In the genomic region with DNA sequence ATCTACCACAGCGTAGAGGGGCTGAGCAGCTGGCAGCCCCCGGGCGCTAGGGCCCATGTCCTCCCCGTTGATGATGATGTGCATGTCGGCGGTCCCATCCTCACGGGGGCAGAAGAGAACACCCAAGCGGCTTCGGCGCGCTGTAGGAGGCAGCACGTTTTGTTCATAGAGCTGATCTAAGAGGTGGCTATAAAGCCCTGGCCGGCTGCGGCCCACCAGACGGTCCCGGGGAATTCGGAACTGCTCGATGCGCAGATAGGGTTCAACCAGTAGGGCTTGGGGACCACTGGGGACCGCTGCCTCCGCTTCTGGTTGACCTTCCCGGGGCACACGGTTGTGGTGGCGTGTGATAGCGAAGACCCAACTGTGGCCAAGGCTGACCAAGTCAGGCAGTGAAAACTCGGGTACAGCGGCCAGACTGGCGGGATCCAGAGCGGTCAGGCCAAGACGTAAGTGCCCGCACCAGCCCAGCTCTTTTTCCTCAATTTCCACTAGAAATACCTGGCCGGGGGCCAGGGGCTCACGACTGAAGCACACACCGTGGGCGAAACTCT, we compare ENCODE assay signal across 8 mouse cellular contexts. TPM values are rescaled to one million over a fixed set of nuclear protein-coding genes. Genes with fewer than 3 reads are reported as not detected.
DNase-seq lines count a peak whose midpoint lies in the region; ATAC-seq lines count a peak whose summit lies in the region.

A gene (plus strand): TSS at position 126 of the 554 bp plus-strand sequence.

- H3K9me3 ChIP-seq in embryonic facial prominence, embryonic 15.5 days (replicated peaks): no peaks in the 10 kb centered on the region
- H3K9me3 ChIP-seq in limb, embryonic 13.5 days: no peaks in the 10 kb centered on the region
- no peaks in the 10 kb centered on the region for H3K9me3 ChIP-seq in midbrain, embryonic 15.5 days

- H3K4me3 ChIP-seq in embryonic facial prominence, embryonic 15.5 days (replicated peaks): peak within 1 kb of the TSS; percentile 58
- H3K4me3 ChIP-seq in limb, embryonic 13.5 days: peak within 1 kb of the TSS; percentile 78
- H3K4me3 ChIP-seq in midbrain, embryonic 15.5 days: peak within 1 kb of the TSS; percentile 64

- no peaks in the 10 kb centered on the region for H3K27me3 ChIP-seq in embryonic facial prominence, embryonic 15.5 days
- no peaks in the 10 kb centered on the region for H3K27me3 ChIP-seq in limb, embryonic 13.5 days
- H3K27me3 ChIP-seq in midbrain, embryonic 15.5 days (replicated peaks): no peaks in the 10 kb centered on the region

- H3K4me1 ChIP-seq in embryonic facial prominence, embryonic 15.5 days: peaks cover 23% of the 10 kb centered on the region
- H3K4me1 ChIP-seq in limb, embryonic 13.5 days: peaks cover 18% of the 10 kb centered on the region
- H3K4me1 ChIP-seq in midbrain, embryonic 15.5 days: peaks cover 26% of the 10 kb centered on the region

- H3K27ac ChIP-seq in embryonic facial prominence, embryonic 15.5 days (replicated peaks): peak within 1 kb of the TSS; percentile 91
- peak within 1 kb of the TSS; percentile 75 for H3K27ac ChIP-seq in limb, embryonic 13.5 days
- H3K27ac ChIP-seq in midbrain, embryonic 15.5 days: peak within 1 kb of the TSS; percentile 82

- peak; percentile 86 for DNase-seq in 416B (ENCODE audit: low read depth)
- DNase-seq in adrenal gland, postnatal 4 days (ENCODE audit: low spot score in 2 of 2): peak; percentile 32 to 70
- DNase-seq in heart, adult 8-10 months (ENCODE audit: low spot score): peak; percentile 81
- peak; percentile 67 to 77 for DNase-seq in kidney, adult 8-10 months
- peak; percentile 73 to 80 for DNase-seq in spleen, adult 18-20 months

- peak within 1 kb of the TSS; percentile 99 for H3K4me2 ChIP-seq in embryonic facial prominence, embryonic 15.5 days (replicated peaks)
- H3K4me2 ChIP-seq in limb, embryonic 13.5 days (replicated peaks): peak within 1 kb of the TSS; percentile 98
- peak within 1 kb of the TSS; percentile 100 for H3K4me2 ChIP-seq in midbrain, embryonic 15.5 days

- peak; percentile 68 for ATAC-seq in embryonic facial prominence, embryonic 15.5 days (ENCODE audit: insufficient number of reproducible peaks, low FRiP score, low TSS enrichment, low read depth)
- ATAC-seq in limb, embryonic 13.5 days (ENCODE audit: low FRiP score, low read depth): peak; percentile 34; the same call in 1 of the 2 replicates
- peak; percentile 76 for ATAC-seq in midbrain, embryonic 15.5 days (replicated peaks)

- peak within 1 kb of the TSS; percentile 37 for H3K9ac ChIP-seq in embryonic facial prominence, embryonic 15.5 days
- peak within 1 kb of the TSS; percentile 86 for H3K9ac ChIP-seq in limb, embryonic 13.5 days
- peak within 1 kb of the TSS; percentile 75 for H3K9ac ChIP-seq in midbrain, embryonic 15.5 days

- WGBS in embryonic facial prominence, embryonic 15.5 days: under 1% methylated on average over 35 of the region's 35 CpGs
- WGBS in limb, embryonic 13.5 days: 1% methylated on average over 35 of the region's 35 CpGs
- 1% methylated on average over 35 of the region's 35 CpGs for WGBS in midbrain, embryonic 15.5 days

- H3K36me3 ChIP-seq in embryonic facial prominence, embryonic 15.5 days: peaks cover 19% of the 10 kb centered on the region
- H3K36me3 ChIP-seq in limb, embryonic 13.5 days: peaks cover 37% of the 10 kb centered on the region
- no peaks in the 10 kb centered on the region for H3K36me3 ChIP-seq in midbrain, embryonic 15.5 days (replicated peaks)

RNA-seq across cellular contexts. Expression of the gene that starts here (rescaled TPM):
- 100 to 1,000 TPM; 140 to 158 TPM for total RNA-seq in adrenal gland, postnatal 4 days (2021)
- polyA plus RNA-seq in embryonic facial prominence, embryonic 15.5 days (2015; fragmentation: Nextera tagmentation; extraction: Ambion mirVana): 174 and 175 TPM in 2 replicates
- 100 to 1,000 TPM in 3 of 4 experiments, 10 to 100 TPM in 1; 94.7 to 106 (median 103) TPM for total RNA-seq in heart, adult 8-10 months (2022)
- polyA plus RNA-seq in limb, embryonic 13.5 days (2015; fragmentation: Nextera tagmentation; extraction: Ambion mirVana): 131 and 135 TPM in 2 replicates
- polyA plus RNA-seq in midbrain, embryonic 15.5 days (2015; fragmentation: Nextera tagmentation; extraction: Ambion mirVana): 101 and 109 TPM in 2 replicates

Comparison
In these comparisons a context has a peak if more than half of its experiments do, and no peak if none do; other contexts are left out.
1. Peak in every context shown above with its lines: DNase-seq, ATAC-seq, H3K4me3 ChIP-seq and H3K27ac ChIP-seq.